In genomic region chr8:57340840-57341540, GRCm38 (mm10) we compare ENCODE assay signal across 9 mouse cellular contexts. TPM values are rescaled to one million over a fixed set of nuclear protein-coding genes. Genes with fewer than 3 reads are reported as not detected.
DNase-seq lines count a peak whose midpoint lies in the region; ATAC-seq and TF ChIP-seq lines count a peak whose summit lies in the region.
"Had no signal": no experiment of that assay in that cellular context is flagged by ENCODE, and none has a peak within 500 bp of the region (broad histone marks: within the 10 kb centered on the region; RNA-seq: fewer than 3 reads in every experiment).

No protein-coding gene starts in this region.

- no peak for TF ChIP-seq CTCF in cerebellum, adult 2 months (IDR thresholded peaks at IDR 0.05; ENCODE audit: borderline replicate concordance, insufficient read depth, low read depth, low read length)

- no peak for DNase-seq in kidney, adult 9 months
- DNase-seq in forebrain, embryonic 10.5 days (ENCODE audit: extremely low spot score, low spot score): peak; percentile 64
- no peak for DNase-seq in ovary, postnatal 36 days (ENCODE audit: low spot score)
- DNase-seq in cerebellum, adult 2 months: no peak
- DNase-seq in left cerebral cortex, postnatal 10 days (ENCODE audit: extremely low spot score in 1 of 2, low spot score in 2 of 2): no peak

- intact Hi-C loops in left cerebral cortex, postnatal 10 days (cut with DNase I): no loop called here

- peaks cover 13% of the 10 kb centered on the region for H3K4me1 ChIP-seq in kidney, embryonic 15.5 days
- peaks cover 8% of the 10 kb centered on the region for H3K4me1 ChIP-seq in forebrain, embryonic 10.5 days
- H3K4me1 ChIP-seq in hindbrain, embryonic 13.5 days (replicated peaks): peaks cover 8% of the 10 kb centered on the region
- peaks cover 4% of the 10 kb centered on the region; the same call in 1 of the 2 replicates for H3K4me1 ChIP-seq in midbrain, embryonic 16.5 days (ENCODE audit: control insufficient read depth, insufficient read depth, low read length)
- no peaks in the 10 kb centered on the region for H3K4me1 ChIP-seq in cerebellum, adult 2 months (ENCODE audit: control insufficient read depth, insufficient read depth, low read length)

- peak; percentile 61 for ATAC-seq in kidney, embryonic 15.5 days (replicated peaks; ENCODE audit: low FRiP score)
- ATAC-seq in hindbrain, embryonic 13.5 days (ENCODE audit: low FRiP score): peak; percentile 27; the same call in 1 of the 2 replicates
- ATAC-seq in midbrain, embryonic 16.5 days: peak; percentile 37; the same call in 1 of the 2 replicates

- no peak overlapping the region for H3K9ac ChIP-seq in kidney, embryonic 15.5 days
- no peak overlapping the region for H3K9ac ChIP-seq in hindbrain, embryonic 13.5 days
- H3K9ac ChIP-seq in midbrain, embryonic 16.5 days (ENCODE audit: low read depth, low read length): no peak overlapping the region

- peak overlapping the region; percentile 57 for H3K4me2 ChIP-seq in kidney, embryonic 15.5 days
- peak overlapping the region; percentile 23 for H3K4me2 ChIP-seq in hindbrain, embryonic 13.5 days
- peak overlapping the region; percentile 27; the same call in 1 of the 2 replicates for H3K4me2 ChIP-seq in midbrain, embryonic 16.5 days (ENCODE audit: low read length)

- TF ChIP-seq POLR2A in cerebellum, adult 2 months (IDR thresholded peaks at IDR 0.05; ENCODE audit: borderline replicate concordance, insufficient read depth, low read length): no peak

- H3K9me3 ChIP-seq in kidney, embryonic 15.5 days (replicated peaks): no peaks in the 10 kb centered on the region
- H3K9me3 ChIP-seq in forebrain, embryonic 10.5 days: no peaks in the 10 kb centered on the region
- H3K9me3 ChIP-seq in hindbrain, embryonic 13.5 days: no peaks in the 10 kb centered on the region
- H3K9me3 ChIP-seq in midbrain, embryonic 16.5 days (replicated peaks; ENCODE audit: control insufficient read depth, low read length, poor library complexity, severe bottlenecking): no peaks in the 10 kb centered on the region

- H3K27ac ChIP-seq in kidney, embryonic 15.5 days: no peak overlapping the region
- no peak overlapping the region for H3K27ac ChIP-seq in forebrain, embryonic 10.5 days
- no peak overlapping the region for H3K27ac ChIP-seq in hindbrain, embryonic 13.5 days
- H3K27ac ChIP-seq in midbrain, embryonic 16.5 days (ENCODE audit: low read length): no peak overlapping the region
- no peak overlapping the region for H3K27ac ChIP-seq in cerebellum, adult 2 months (ENCODE audit: insufficient read depth, low read length)

- peaks cover 100% of the 10 kb centered on the region for H3K27me3 ChIP-seq in kidney, embryonic 15.5 days
- peaks cover 100% of the 10 kb centered on the region for H3K27me3 ChIP-seq in forebrain, embryonic 10.5 days (ENCODE audit: poor library complexity, severe bottlenecking)
- H3K27me3 ChIP-seq in hindbrain, embryonic 13.5 days: peaks cover 100% of the 10 kb centered on the region
- peaks cover 88% of the 10 kb centered on the region for H3K27me3 ChIP-seq in midbrain, embryonic 16.5 days (ENCODE audit: control insufficient read depth, insufficient read depth, low read depth, low read length)
- peaks cover 11% of the 10 kb centered on the region; the same call in 1 of the 2 replicates for H3K27me3 ChIP-seq in cerebellum, adult 2 months (ENCODE audit: control insufficient read depth, insufficient read depth, low read length)

- H3K36me3 ChIP-seq in kidney, embryonic 15.5 days: no peaks in the 10 kb centered on the region
- H3K36me3 ChIP-seq in forebrain, embryonic 10.5 days (replicated peaks): no peaks in the 10 kb centered on the region
- no peaks in the 10 kb centered on the region for H3K36me3 ChIP-seq in hindbrain, embryonic 13.5 days
- H3K36me3 ChIP-seq in midbrain, embryonic 16.5 days (ENCODE audit: control insufficient read depth, insufficient read depth, low read length): no peaks in the 10 kb centered on the region

- 2% methylated on average over 41 of the region's 41 CpGs for WGBS in kidney, embryonic 15.5 days
- WGBS in forebrain, embryonic 10.5 days: under 1% methylated on average over 41 of the region's 41 CpGs
- WGBS in hindbrain, embryonic 13.5 days: under 1% methylated on average over 41 of the region's 41 CpGs
- under 1% methylated on average over 41 of the region's 41 CpGs for WGBS in midbrain, embryonic 16.5 days
- WGBS in cerebellum, adult 2 months: 2% methylated on average over 41 of the region's 41 CpGs

- H3K4me3 ChIP-seq in kidney, embryonic 15.5 days (replicated peaks): peak overlapping the region; percentile 30
- peak overlapping the region; percentile 42 for H3K4me3 ChIP-seq in forebrain, embryonic 10.5 days
- H3K4me3 ChIP-seq in hindbrain, embryonic 13.5 days: peak overlapping the region; percentile 19; the same call in 1 of the 2 replicates
- H3K4me3 ChIP-seq in midbrain, embryonic 16.5 days (ENCODE audit: low read depth, low read length): no peak overlapping the region
- no peak overlapping the region for H3K4me3 ChIP-seq in cerebellum, adult 2 months (replicated peaks; ENCODE audit: insufficient read depth, low read depth, low read length)

RNA-seq across cellular contexts. Expression of gene Hand2, which starts 20.2 kb away (rescaled TPM):
- polyA plus RNA-seq in kidney, embryonic 15.5 days (2015; fragmentation: Nextera tagmentation; extraction: Ambion mirVana): 0.27 and 1.7 TPM in 2 replicates
- not detected in 2 replicates for polyA plus RNA-seq in forebrain, embryonic 10.5 days (2016; fragmentation: Nextera tagmentation; extraction: Ambion mirVana)
- not detected in 2 replicates for polyA plus RNA-seq in hindbrain, embryonic 13.5 days (2015; fragmentation: Nextera tagmentation; extraction: Ambion mirVana)
- polyA plus RNA-seq in midbrain, embryonic 16.5 days (2015; fragmentation: Nextera tagmentation; extraction: Ambion mirVana): not detected in 2 replicates
- polyA plus RNA-seq in cerebellum, adult 2 months (2012; rRNA removed): not detected in 2 replicates
- total RNA-seq in left cerebral cortex, postnatal 10 days (2021): not detected
- polyA plus RNA-seq: cortical plate, adult 2 months had no signal

Comparison
In these comparisons a context has a peak if more than half of its experiments do, and no peak if none do; other contexts are left out.
1. H3K4me3 ChIP-seq: peak in kidney, embryonic 15.5 days (single experiment), forebrain, embryonic 10.5 days (single experiment) and hindbrain, embryonic 13.5 days (single experiment); none in midbrain, embryonic 16.5 days (single experiment) and cerebellum, adult 2 months (single experiment).
2. Peak in every context shown above with its lines, with median percentiles within 50 percentile points of each other: ATAC-seq and H3K4me2 ChIP-seq.